Mouse (Mus musculus) midbrain, postnatal 0 days (tissue): Measurements from ENCODE around the gene Cblb. TPM values are rescaled to one million over a fixed set of nuclear protein-coding genes. Genes with fewer than 3 reads are reported as not detected.

Experiments
- ATAC-seq: fragments of 200-750 bp; cut with Nextera tagmentation; 2 replicates; pipeline ENCODE4 v1.8.0; 2017; ENCODE audit warnings: moderate number of reproducible peaks, mild to moderate bottlenecking, moderate TSS enrichment, moderate library complexity; ENCODE audit not compliant: low FRiP score
- DNase-seq: peaks from one replicate; pipeline ENCODE4 v3.0.0-alpha.2; 2015; ENCODE audit warnings: low spot score
- H3K27ac ChIP-seq: fragments of 300-500 bp; sonication (generic); 2 replicates; pipeline ENCODE4 v1.5.1; 2014; ENCODE audit warnings: low read depth, mild to moderate bottlenecking, low read length, mixed read lengths
- H3K27me3 ChIP-seq: fragments of 300-500 bp; sonication (generic); 2 replicates; pipeline ENCODE4 v1.6.1; 2014; ENCODE audit warnings: low read length, control low read depth, mixed read lengths; ENCODE audit not compliant: insufficient read depth
- H3K36me3 ChIP-seq: fragments of 300-500 bp; sonication (generic); 2 replicates; pipeline ENCODE4 v1.6.1; 2014; ENCODE audit warnings: low read length, control low read depth, mixed read lengths; ENCODE audit not compliant: insufficient read depth
- H3K4me1 ChIP-seq: fragments of 300-500 bp; sonication (generic); 2 replicates; pipeline ENCODE4 v1.6.1; 2014; ENCODE audit warnings: mild to moderate bottlenecking, control low read depth, antibody characterized with exemption, low read length, mixed read lengths; ENCODE audit not compliant: insufficient read depth
- H3K4me2 ChIP-seq: fragments of 300-500 bp; sonication (generic); 2 replicates; pipeline ENCODE4 v1.6.1; 2014; ENCODE audit warnings: low read depth, mild to moderate bottlenecking, low read length, mixed read lengths; ENCODE audit not compliant: poor library complexity, severe bottlenecking
- H3K4me3 ChIP-seq: fragments of 300-500 bp; sonication (generic); 2 replicates; pipeline ENCODE4 v1.5.1; 2014; ENCODE audit warnings: low read depth, mild to moderate bottlenecking, low read length, moderate library complexity
- H3K9ac ChIP-seq: fragments of 300-500 bp; sonication (generic); replicated peaks from 2 replicates; pipeline ENCODE4 v1.6.1; 2014; ENCODE audit warnings: mild to moderate bottlenecking, low read length, moderate library complexity, mixed read lengths; ENCODE audit not compliant: poor library complexity, severe bottlenecking
- H3K9me3 ChIP-seq: fragments of 300-500 bp; sonication (generic); 2 replicates; pipeline ENCODE4 v1.6.1; 2016; ENCODE audit warnings: low read length, control low read depth
- CTCF ChIP-seq: IDR thresholded peaks from 2 replicates; pipeline ENCODE4 v1.5.1; 2016; ENCODE audit warnings: antibody characterized with exemption, mild to moderate bottlenecking
- WGBS: fragments of 180-500 bp; shearing (Covaris S2); extraction: QIAGEN DNeasy Blood & Tissue Kit; methylation state at CpG from one replicate; pipeline ENCODE4 v1.1.7; 2014; 5-methylcytosine and 5-hydroxymethylcytosine counted together
- polyA plus RNA-seq: library from polyadenylated mRNA; unstranded; fragments of >200 nt; fragmentation: Nextera tagmentation; extraction: Ambion mirVana; gene quantifications from 2 replicates; pipeline ENCODE4 v1.2.1, GENCODE M21; 2015
- total RNA-seq: library from RNA; depleted of rRNA; stranded (reverse); fragments of >200 nt; gene quantifications from 2 replicates; pipeline ENCODE4 v1.2.3, GENCODE M21; 2014

Gene Cblb
- total and polyA plus RNA-seq, 2 experiments from 2014 or later, result 4.5 to 12.0 TPM

GRCm38 (mm10) chr16:52033381-52034315 lies 2.6 kb downstream of the Cblb start:
- no peak for TF ChIP-seq CTCF
- no peaks in the 10 kb centered on the region for H3K27me3 ChIP-seq
- H3K4me2 ChIP-seq, result peak overlapping the region; percentile 78
- DNase-seq, result no peak
- H3K9ac ChIP-seq, result no peak overlapping the region
- H3K27ac ChIP-seq, result no peak overlapping the region
- H3K36me3 ChIP-seq, result no peaks in the 10 kb centered on the region
- no peak for ATAC-seq
- 92% methylated on average over 4 of the region's 4 CpGs for WGBS
- no peaks in the 10 kb centered on the region; the same call in 1 of the 2 replicates for H3K4me1 ChIP-seq
- no peaks in the 10 kb centered on the region for H3K9me3 ChIP-seq
- peak overlapping the region; percentile 94 for H3K4me3 ChIP-seq

DNA sequence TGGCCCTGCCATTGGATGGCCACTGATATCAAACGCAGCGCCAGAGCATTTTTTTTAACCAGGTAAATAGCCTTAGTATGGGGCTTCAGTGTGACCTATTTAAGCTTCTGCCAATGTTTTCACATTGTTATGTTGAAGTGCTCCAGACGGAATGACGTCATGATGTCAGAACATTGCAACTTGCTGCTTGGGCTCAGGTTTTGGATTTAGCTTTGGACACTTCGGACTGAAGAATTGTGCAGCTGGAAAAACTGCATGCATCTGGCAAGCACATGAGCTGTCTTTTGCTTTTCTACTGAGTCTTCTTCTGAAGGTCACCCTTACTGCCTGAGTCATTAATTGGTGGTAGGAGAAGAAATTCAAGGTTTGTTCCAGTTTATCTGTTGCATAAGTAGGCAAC lies 3.3 kb downstream of the Cblb start:
- no peak overlapping the region for H3K27ac ChIP-seq
- no peaks in the 10 kb centered on the region for H3K27me3 ChIP-seq
- peak overlapping the region; percentile 35 for H3K4me2 ChIP-seq
- H3K4me3 ChIP-seq, result no peak overlapping the region
- no peak for ATAC-seq
- no peaks in the 10 kb centered on the region for H3K36me3 ChIP-seq
- H3K9ac ChIP-seq, result no peak overlapping the region
- no peaks in the 10 kb centered on the region for H3K9me3 ChIP-seq
- no peak for DNase-seq
- TF ChIP-seq CTCF, result no peak
- 93% methylated on average over 5 of the region's 5 CpGs for WGBS
- H3K4me1 ChIP-seq, result no peaks in the 10 kb centered on the region; the same call in 1 of the 2 replicates

DNA sequence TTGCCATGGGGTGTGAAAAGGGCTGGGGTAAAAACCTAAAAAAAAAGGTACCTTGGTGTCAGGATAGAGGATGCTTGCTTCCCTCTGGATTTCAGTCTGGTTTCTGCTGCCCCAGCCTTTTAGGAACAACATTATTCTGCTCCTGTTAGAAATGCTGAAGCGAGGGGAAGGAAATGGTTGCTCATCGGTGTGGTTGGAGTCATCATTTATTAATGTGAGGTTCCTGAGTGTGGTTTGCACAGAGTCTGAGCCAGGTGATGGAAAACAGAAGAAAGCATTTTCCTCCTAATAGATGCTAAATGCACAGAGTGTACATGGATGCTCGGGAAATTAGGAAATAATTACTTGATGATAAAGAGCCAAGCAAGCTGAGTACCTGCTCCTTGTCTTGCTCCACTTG lies 5.3 kb downstream of the Cblb start:
- Histone ChIP-seq H3K27ac (no peak overlapping the region), H3K4me3 (no peak overlapping the region), H3K9ac (no peak overlapping the region), H3K4me1 (no peaks in the 10 kb centered on the region; the same call in 1 of the 2 replicates), H3K4me2 (no peak overlapping the region), H3K36me3 (no peaks in the 10 kb centered on the region), H3K27me3 (no peaks in the 10 kb centered on the region), H3K9me3 (no peaks in the 10 kb centered on the region)
- ATAC-seq (no peak), DNase-seq (no peak)
- no peak for TF ChIP-seq CTCF
- WGBS, result 74% methylated on average over 3 of the region's 3 CpGs

GRCm38 (mm10) chr16:52038283-52038682 lies 7.3 kb downstream of the Cblb start:
- H3K27ac ChIP-seq, result no peak overlapping the region

DNA sequence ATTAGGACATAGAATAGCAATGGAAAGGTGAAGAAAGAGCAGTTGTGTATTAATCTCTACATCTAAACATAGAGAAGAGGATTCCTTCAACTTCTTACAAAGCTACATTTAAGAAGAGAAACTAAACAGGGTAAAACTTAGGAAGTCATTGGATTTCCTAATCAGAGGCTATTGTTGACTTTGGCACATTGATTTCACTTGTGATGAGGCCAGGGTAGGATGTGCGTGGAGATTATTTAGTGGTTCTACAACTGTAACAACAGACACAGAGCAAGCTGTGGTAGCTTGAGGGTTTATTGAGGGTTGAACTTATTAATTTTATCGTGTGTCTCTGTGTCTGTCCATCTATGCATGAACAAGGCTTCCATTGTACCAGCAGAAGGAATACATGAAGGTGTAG lies 7.8 kb downstream of the Cblb start:
- Histone ChIP-seq H3K4me3 (no peak overlapping the region), H3K4me2 (no peak overlapping the region), H3K4me1 (peaks cover 4% of the 10 kb centered on the region; the same call in 1 of the 2 replicates), H3K9me3 (no peaks in the 10 kb centered on the region), H3K27ac (no peak overlapping the region), H3K9ac (no peak overlapping the region), H3K27me3 (no peaks in the 10 kb centered on the region), H3K36me3 (no peaks in the 10 kb centered on the region)
- ATAC-seq, result no peak
- TF ChIP-seq CTCF, result no peak
- WGBS, result 90% methylated on average over 2 of the region's 2 CpGs
- no peak for DNase-seq

More at GRCm38 (mm10) chr16:52038283-52038682, 7.3 kb downstream of the Cblb start:
- Histone ChIP-seq H3K4me2 (no peak overlapping the region), H3K4me1 (peaks cover 1% of the 10 kb centered on the region; the same call in 1 of the 2 replicates), H3K36me3 (no peaks in the 10 kb centered on the region), H3K4me3 (no peak overlapping the region), H3K9ac (no peak overlapping the region), H3K9me3 (no peaks in the 10 kb centered on the region), H3K27me3 (no peaks in the 10 kb centered on the region)
- ATAC-seq (no peak), DNase-seq (no peak)
- TF ChIP-seq CTCF, result no peak
- WGBS, result 95% methylated on average over 4 of the region's 4 CpGs

DNA sequence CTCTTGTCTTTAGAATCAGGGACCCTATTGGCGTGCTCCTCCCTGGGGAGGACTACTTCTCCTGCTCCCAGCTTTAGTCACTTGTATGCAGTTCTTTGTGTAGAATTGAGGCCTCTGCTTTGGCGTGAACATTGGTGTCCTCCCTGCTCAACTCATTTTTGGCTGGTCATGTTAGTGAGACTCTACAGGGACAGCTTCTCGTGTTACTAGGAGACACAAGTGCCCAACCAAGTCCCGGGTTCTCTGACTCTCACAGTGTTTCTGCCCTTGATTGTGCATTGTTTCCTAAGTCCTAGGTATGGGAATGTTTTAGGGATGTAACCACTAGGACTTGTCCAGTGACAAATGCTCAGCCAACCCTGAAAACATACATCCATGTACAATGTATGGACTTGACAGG lies 9.9 kb downstream of the Cblb start:
- DNase-seq (no peak), ATAC-seq (no peak)
- H3K4me1 ChIP-seq, result 0 out of 2 replicates have a peak, but pooled peaks cover 4% of the 10 kb centered on the region
- no peaks in the 10 kb centered on the region for H3K9me3 ChIP-seq
- H3K27me3 ChIP-seq, result no peaks in the 10 kb centered on the region
- no peak overlapping the region for H3K4me2 ChIP-seq
- H3K27ac ChIP-seq, result no peak overlapping the region
- no peak overlapping the region for H3K4me3 ChIP-seq
- WGBS, result 84% methylated on average over 4 of the region's 4 CpGs
- no peak for TF ChIP-seq CTCF
- H3K36me3 ChIP-seq, result no peaks in the 10 kb centered on the region
- H3K9ac ChIP-seq, result no peak overlapping the region
